Mouse (Mus musculus): ENCODE measurements around the gene Zc3h8.

- TF ChIP-seq CTCF (IDR thresholded peaks at IDR 0.05 in 2 of 3, conservative IDR thresholded peaks at IDR 0.05 in 1 of 3; ENCODE audit: control insufficient read depth in 1 of 3, insufficient read depth in 1 of 3, low read depth in 2 of 3, low read length in 3 of 3, poor library complexity in 1 of 3, severe bottlenecking in 1 of 3) (no peak), ZC3H11A (IDR thresholded peaks at IDR 0.05; ENCODE audit: low read depth, low read length) (no peak), CHD2 (IDR thresholded peaks at IDR 0.05; ENCODE audit: low read length) (no peak), USF1 (IDR thresholded peaks at IDR 0.05; ENCODE audit: low read depth, low read length) (no peak), GATA1 (IDR thresholded peaks at IDR 0.05; ENCODE audit: low read depth, low read length) (no peak), MXI1 (IDR thresholded peaks at IDR 0.05; ENCODE audit: low read depth, low read length) (no peak), EP300 (IDR thresholded peaks at IDR 0.05; ENCODE audit: low read depth in 1 of 2, low read length in 2 of 2) (no peak), MYC (IDR thresholded peaks at IDR 0.05; ENCODE audit: low read depth, low read length) (no peak), ZMIZ1 (IDR thresholded peaks at IDR 0.05; ENCODE audit: low read depth, low read length) (no peak), TAL1 (IDR thresholded peaks at IDR 0.05; ENCODE audit: low read length) (no peak)
Measured at GRCm38 (mm10) chr2:128936256-128936655, 7.6 kb downstream of the Zc3h8 start.
